In the genomic region with DNA sequence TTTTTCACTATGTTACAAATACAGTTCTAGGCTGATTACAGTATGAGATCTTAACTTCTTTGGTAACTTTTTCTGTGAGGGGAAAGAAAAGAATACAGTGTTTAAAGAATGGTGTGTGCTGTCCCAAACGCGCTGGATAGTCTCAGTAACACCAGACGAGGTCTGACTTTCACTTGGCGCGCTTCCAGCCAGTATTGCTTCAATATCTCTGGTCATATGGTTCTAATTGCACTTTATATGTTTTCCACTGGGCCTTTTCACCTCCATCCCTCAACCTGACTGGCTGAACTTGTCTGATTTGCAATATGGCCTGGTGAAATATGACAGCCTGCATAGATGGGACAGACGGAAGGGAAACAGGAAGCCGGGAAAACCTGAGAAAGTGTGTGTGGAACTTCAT, we compare ENCODE assay signal across 9 mouse cellular contexts. TPM values are rescaled to one million over a fixed set of nuclear protein-coding genes. Genes with fewer than 3 reads are reported as not detected.
DNase-seq lines count a peak whose midpoint lies in the region; ATAC-seq and TF ChIP-seq lines count a peak whose summit lies in the region.
"Had no signal": no experiment of that assay in that cellular context is flagged by ENCODE, and none has a peak within 500 bp of the region (broad histone marks: within the 10 kb centered on the region; RNA-seq: fewer than 3 reads in every experiment).

No protein-coding gene starts in this region.

- peak; percentile 51 for ATAC-seq in lung, embryonic 14.5 days (ENCODE audit: insufficient read depth)

- H3K9me3 ChIP-seq in lung, embryonic 14.5 days (ENCODE audit: low read depth, low read length) = no peaks in the 10 kb centered on the region

- no peak for TF ChIP-seq CTCF in lung, embryonic 14.5 days (IDR thresholded peaks at IDR 0.05; ENCODE audit: low read depth)

- H3K9ac ChIP-seq in lung, embryonic 14.5 days = peak overlapping the region; percentile 23; the same call in 1 of the 2 replicates

- WGBS in lung, embryonic 14.5 days = 34% methylated on average over 7 of the region's 7 CpGs

- peak; percentile 47 for DNase-seq in embryo, embryonic 10 days (ENCODE audit: low spot score)
- DNase-seq in embryo, embryonic 9.5 days (ENCODE audit: extremely low spot score) = no peak
- peak; percentile 46 to 64 for DNase-seq in cerebellum, postnatal 36 days
- peak; percentile 42 to 45 for DNase-seq in heart, postnatal 14 days
- DNase-seq in lung, embryonic 14.5 days = peak; percentile 96
- DNase-seq in spleen, postnatal 10 days (ENCODE audit: low spot score in 2 of 2) = no peak
- DNase-seq in layer of hippocampus, adult 9-11 months = no peak
- DNase-seq in layer of hippocampus, adult 8-10 months (ENCODE audit: low spot score in 2 of 2) = no peak

- no peaks in the 10 kb centered on the region for H3K36me3 ChIP-seq in lung, embryonic 14.5 days (ENCODE audit: insufficient read depth)

- peaks cover 22% of the 10 kb centered on the region for H3K4me1 ChIP-seq in lung, embryonic 14.5 days (ENCODE audit: insufficient read depth)

- H3K27me3 ChIP-seq in lung, embryonic 14.5 days (ENCODE audit: insufficient read depth, low read length) = 0 out of 2 replicates have a peak, but pooled peaks cover 8% of the 10 kb centered on the region

- H3K4me2 ChIP-seq in lung, embryonic 14.5 days = peak overlapping the region; percentile 79

- H3K4me3 ChIP-seq in lung, embryonic 14.5 days (ENCODE audit: low read depth, low read length) = peak overlapping the region; percentile 29
- H3K4me3 ChIP-seq: erythroblast, embryonic 14.5 days had no signal

- H3K27ac ChIP-seq in lung, embryonic 14.5 days (ENCODE audit: low read depth) = peak overlapping the region; percentile 90

- intact Hi-C loops in heart, postnatal 14 days (cut with DNase I) = loop anchor here (5.0 kb wide), 3 partner anchors 38 to 123 kb away; no protein-coding TSS in a partner anchor

RNA-seq across cellular contexts. Expression of a gene that starts 2.9 kb away (rescaled TPM):
- total RNA-seq in heart, postnatal 14 days (2021) = 10 to 100 TPM; 65.2 to 73.9 TPM
- polyA plus RNA-seq in lung, embryonic 14.5 days (2014; fragmentation: Nextera tagmentation; extraction: Ambion mirVana) = 61.9 and 63.8 TPM in 2 replicates
- 10 to 100 TPM; 16.6 to 21.7 (median 19.1) TPM for total RNA-seq in layer of hippocampus, adult 8-10 months (2022)
- polyA plus RNA-seq: erythroblast, embryonic 14.5 days had no signal

RNA-seq across cellular contexts. Expression of a gene that starts 27.2 kb away (rescaled TPM):
- 10 to 100 TPM; 49.3 to 54.7 TPM for total RNA-seq in heart, postnatal 14 days (2021)
- 43.4 and 47.3 TPM in 2 replicates for polyA plus RNA-seq in lung, embryonic 14.5 days (2014; fragmentation: Nextera tagmentation; extraction: Ambion mirVana)
- total RNA-seq in layer of hippocampus, adult 8-10 months (2022) = 10 to 100 TPM; 36.2 to 44.2 (median 40.9) TPM

Comparison
In these comparisons a context has a peak if more than half of its experiments do, and no peak if none do; other contexts are left out.
1. DNase-seq: peak in embryo, embryonic 10 days (single experiment), cerebellum, postnatal 36 days (2 of 2), heart, postnatal 14 days (2 of 2) and lung, embryonic 14.5 days (single experiment); none in embryo, embryonic 9.5 days (single experiment), spleen, postnatal 10 days (0 of 2), layer of hippocampus, adult 9-11 months (single experiment) and layer of hippocampus, adult 8-10 months (0 of 2).